Mouse (Mus musculus): ENCODE data around the gene Zbtb43. TPM values are rescaled to one million over a fixed set of nuclear protein-coding genes. Genes with fewer than 3 reads are reported as not detected.

The Zbtb43 gene
- total and polyA plus RNA-seq, 3 experiments: 8.5 to 10.9 (median 8.9) TPM

DNA sequence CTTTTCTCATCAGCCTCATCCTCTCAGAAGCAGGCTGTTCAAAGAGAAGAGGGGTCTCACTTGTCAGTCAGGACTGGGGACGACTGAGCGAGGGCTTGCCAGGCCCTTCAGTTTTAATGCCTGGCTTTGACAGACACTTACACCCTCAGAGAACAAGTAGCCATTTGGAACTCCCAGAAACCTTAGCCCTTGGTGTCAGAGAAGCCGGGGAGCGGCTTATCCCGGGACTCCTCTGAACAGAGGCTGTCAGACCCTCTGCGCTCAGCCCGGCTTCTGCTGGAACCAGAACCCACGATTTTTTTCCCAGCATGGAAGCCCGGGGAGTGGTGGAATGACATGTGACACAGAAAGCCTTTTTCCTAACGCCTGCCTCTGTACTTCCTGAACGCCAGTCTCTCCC, 31.2 kb downstream of the Zbtb43 start:
- in situ Hi-C loops (cut with MboI; ENCODE audit: low pct_ligation_motif_present, low pct_unique_long_range_greater_than_20kb, low sequenced_read_pairs): no loop called here
- H3K4me2 ChIP-seq (ENCODE audit: insufficient read depth, low read depth, poor library complexity, severe bottlenecking): no peak overlapping the region
- TF ChIP-seq ETS1 (conservative IDR thresholded peaks at IDR 0.05; ENCODE audit: low read depth, low read length): no peak
- no peak for TF ChIP-seq POLR2AphosphoS2 (IDR thresholded peaks at IDR 0.05; ENCODE audit: low read depth, low read length)
- no peak for TF ChIP-seq NRF1 (IDR thresholded peaks at IDR 0.05; ENCODE audit: low read depth, low read length)
- no peak for TF ChIP-seq CTCF (conservative IDR thresholded peaks at IDR 0.05 in 1 of 2, IDR thresholded peaks at IDR 0.05 in 1 of 2; ENCODE audit: low read depth in 2 of 2, low read length in 2 of 2)
- TF ChIP-seq ZMIZ1 (IDR thresholded peaks at IDR 0.05; ENCODE audit: low read depth, low read length): no peak
- TF ChIP-seq SMC3 (IDR thresholded peaks at IDR 0.05; ENCODE audit: low read depth, low read length): no peak
- no peak for TF ChIP-seq TCF12 (IDR thresholded peaks at IDR 0.05; ENCODE audit: low read depth, low read length)
- no peak for TF ChIP-seq BHLHE40 (IDR thresholded peaks at IDR 0.05; ENCODE audit: low read depth, low read length)
- no peak for TF ChIP-seq CHD1 (IDR thresholded peaks at IDR 0.05; ENCODE audit: low read depth, low read length)
- TF ChIP-seq IRF4 (IDR thresholded peaks at IDR 0.05; ENCODE audit: low read depth, low read length): no peak
- TF ChIP-seq USF2 (conservative IDR thresholded peaks at IDR 0.05; ENCODE audit: low read depth, low read length): no peak
- TF ChIP-seq NELFE (IDR thresholded peaks at IDR 0.05; ENCODE audit: low read depth, low read length): no peak
- no peaks in the 10 kb centered on the region for H3K79me2 ChIP-seq (replicated peaks; ENCODE audit: control insufficient read depth, extremely low read depth, insufficient read depth, poor library complexity, severe bottlenecking)
- peaks cover 2% of the 10 kb centered on the region for H3K27me3 ChIP-seq (replicated peaks)
- no peaks in the 10 kb centered on the region for H3K9me3 ChIP-seq (replicated peaks; ENCODE audit: low read length)
- H3K36me3 ChIP-seq (replicated peaks in 1 of 2; ENCODE audit: control insufficient read depth in 1 of 2, insufficient read depth in 1 of 2, low read length in 1 of 2): no peaks in the 10 kb centered on the region
- no peak overlapping the region for H3K4me3 ChIP-seq (replicated peaks in 1 of 3; ENCODE audit: low read depth in 2 of 3, low read length in 2 of 3, poor library complexity in 1 of 3)
- peaks cover 5 to 21% of the 10 kb centered on the region in 2 experiments for H3K4me1 ChIP-seq (ENCODE audit: control insufficient read depth in 1 of 2, insufficient read depth in 2 of 2)
- dilution Hi-C loops (cut with MboI; ENCODE audit: extremely low pct_ligation_motif_present, extremely low pct_unique_long_range_greater_than_20kb, low sequenced_read_pairs): no loop called here
- DNase-seq (ENCODE audit: extremely low read depth): no peak
- H3K27ac ChIP-seq (ENCODE audit: insufficient read depth, low read depth): no peak overlapping the region
- no peak overlapping the region for H3K9ac ChIP-seq (ENCODE audit: insufficient read depth, low read depth)

DNA sequence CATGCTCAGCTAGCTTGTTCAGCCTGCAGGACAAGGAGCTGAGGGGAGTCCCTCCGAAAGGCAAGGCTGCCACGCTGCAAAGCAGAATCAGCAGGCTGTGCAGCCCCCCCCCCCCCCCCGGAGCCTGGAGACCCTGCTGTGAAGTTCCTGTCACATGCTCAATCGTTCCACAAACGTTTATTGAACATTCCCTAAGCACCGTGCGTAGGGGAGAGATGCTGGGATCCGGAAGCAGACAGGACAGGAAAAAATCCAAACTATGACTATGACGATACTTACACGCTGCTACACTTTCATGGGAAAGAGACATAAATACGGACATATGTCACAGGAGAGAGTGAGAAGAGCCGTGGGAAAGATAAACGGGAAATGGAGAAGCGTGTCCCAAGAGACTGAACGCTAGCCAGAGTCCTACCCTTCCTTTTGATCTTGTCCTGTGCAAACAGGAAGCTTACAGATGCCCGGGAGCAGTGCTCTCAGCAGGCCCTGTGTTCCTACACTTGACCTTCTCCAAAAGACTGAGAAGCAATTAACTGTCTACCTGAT, 32.3 kb downstream of the Zbtb43 start:
- in situ Hi-C loops (cut with MboI; ENCODE audit: low pct_ligation_motif_present, low pct_unique_long_range_greater_than_20kb, low sequenced_read_pairs): no loop called here
- no peaks in the 10 kb centered on the region for H3K9me3 ChIP-seq (replicated peaks; ENCODE audit: low read length)
- no peak overlapping the region for H3K27ac ChIP-seq (ENCODE audit: insufficient read depth, low read depth)
- H3K4me3 ChIP-seq (replicated peaks in 1 of 3; ENCODE audit: low read depth in 2 of 3, low read length in 2 of 3, poor library complexity in 1 of 3): no peak overlapping the region
- H3K4me2 ChIP-seq (ENCODE audit: insufficient read depth, low read depth, poor library complexity, severe bottlenecking): no peak overlapping the region
- dilution Hi-C loops (cut with MboI; ENCODE audit: extremely low pct_ligation_motif_present, extremely low pct_unique_long_range_greater_than_20kb, low sequenced_read_pairs): no loop called here
- DNase-seq (ENCODE audit: extremely low read depth): no peak
- H3K4me1 ChIP-seq (ENCODE audit: control insufficient read depth in 1 of 2, insufficient read depth in 2 of 2): peaks cover 5 to 24% of the 10 kb centered on the region in 2 experiments
- TF ChIP-seq CHD2 (IDR thresholded peaks at IDR 0.05; ENCODE audit: low read length): no peak
- no peak for TF ChIP-seq POLR2AphosphoS2 (IDR thresholded peaks at IDR 0.05; ENCODE audit: low read depth, low read length)
- no peak for TF ChIP-seq GABPA (IDR thresholded peaks at IDR 0.05; ENCODE audit: insufficient replicate concordance, low read depth, low read length)
- TF ChIP-seq HCFC1 (IDR thresholded peaks at IDR 0.05; ENCODE audit: low read depth, low read length): no peak
- no peak for TF ChIP-seq MEF2A (IDR thresholded peaks at IDR 0.05; ENCODE audit: borderline replicate concordance, low read depth, low read length)
- no peak for TF ChIP-seq JUN (IDR thresholded peaks at IDR 0.05; ENCODE audit: insufficient read depth, low read depth, low read length)
- TF ChIP-seq NELFE (IDR thresholded peaks at IDR 0.05; ENCODE audit: low read depth, low read length): no peak
- no peak for TF ChIP-seq CHD1 (IDR thresholded peaks at IDR 0.05; ENCODE audit: low read depth, low read length)
- no peak overlapping the region for H3K9ac ChIP-seq (ENCODE audit: insufficient read depth, low read depth)
- H3K79me2 ChIP-seq (replicated peaks; ENCODE audit: control insufficient read depth, extremely low read depth, insufficient read depth, poor library complexity, severe bottlenecking): no peaks in the 10 kb centered on the region
- no peaks in the 10 kb centered on the region for H3K36me3 ChIP-seq (replicated peaks in 1 of 2; ENCODE audit: control insufficient read depth in 1 of 2, insufficient read depth in 1 of 2, low read length in 1 of 2)
- H3K27me3 ChIP-seq (replicated peaks): peaks cover 2% of the 10 kb centered on the region
